9 mouse cellular contexts compared by ENCODE assay signal in genomic region chr5:35361570-35362284, GRCm38 (mm10). TPM values are rescaled to one million over a fixed set of nuclear protein-coding genes. Genes with fewer than 3 reads are reported as not detected.
DNase-seq lines count a peak whose midpoint lies in the region; ATAC-seq and TF ChIP-seq lines count a peak whose summit lies in the region.
"Had no signal": no experiment of that assay in that cellular context is flagged by ENCODE, and none has a peak within 500 bp of the region (broad histone marks: within the 10 kb centered on the region; RNA-seq: fewer than 3 reads in every experiment).

No protein-coding gene starts in this region.

- TF ChIP-seq CTCF in lung, embryonic 14.5 days (IDR thresholded peaks at IDR 0.05; ENCODE audit: low read depth): peak; percentile 100

- H3K9ac ChIP-seq in ES-E14 (ENCODE audit: insufficient read depth, low read depth, low read length, poor library complexity, severe bottlenecking): no peak overlapping the region
- H3K9ac ChIP-seq in forebrain, embryonic 15.5 days (replicated peaks): no peak overlapping the region
- H3K9ac ChIP-seq in lung, embryonic 14.5 days: no peak overlapping the region

- in situ Hi-C loops in ES-E14 (cut with MboI; ENCODE audit: low sequenced_read_pairs in 2 of 2, unreplicated experiment in 2 of 2): loop anchor here in 1 of 2 experiments (10.0 kb wide), 1 partner anchor 143 kb away; no protein-coding TSS in a partner anchor

- H3K27me3 ChIP-seq in forebrain, embryonic 15.5 days: no peaks in the 10 kb centered on the region
- 0 out of 2 replicates have a peak, but pooled peaks cover 7% of the 10 kb centered on the region for H3K27me3 ChIP-seq in lung, embryonic 14.5 days (ENCODE audit: insufficient read depth, low read length)

- peak; percentile 66 for ATAC-seq in forebrain, embryonic 15.5 days (replicated peaks)
- peak; percentile 68; the same call in 1 of the 2 replicates for ATAC-seq in lung, embryonic 14.5 days (ENCODE audit: insufficient read depth)

- H3K4me2 ChIP-seq in forebrain, embryonic 15.5 days (replicated peaks): no peak overlapping the region
- H3K4me2 ChIP-seq in lung, embryonic 14.5 days: no peak overlapping the region

- no peaks in the 10 kb centered on the region for H3K36me3 ChIP-seq in ES-E14 (ENCODE audit: control insufficient read depth, insufficient read depth, low read length, poor library complexity, severe bottlenecking)
- no peaks in the 10 kb centered on the region for H3K36me3 ChIP-seq in forebrain, embryonic 15.5 days
- no peaks in the 10 kb centered on the region for H3K36me3 ChIP-seq in lung, embryonic 14.5 days (ENCODE audit: insufficient read depth)

- peak; percentile 87 for DNase-seq in ES-E14 (ENCODE audit: low read depth, low spot score)
- peak; percentile 89 for DNase-seq in cerebellum, adult 11 months
- DNase-seq in heart, postnatal 4 days: peak; percentile 96
- DNase-seq in layer of hippocampus, adult 18-20 months (ENCODE audit: low spot score in 2 of 2): peak; percentile 88 to 98
- peak; percentile 98 for DNase-seq in lung, embryonic 14.5 days
- DNase-seq in ovary, adult 18-20 months (ENCODE audit: low spot score): peak; percentile 74
- DNase-seq in thymus, adult 18-20 months: peak; percentile 61 to 65

- H3K9me3 ChIP-seq in ES-E14 (ENCODE audit: control insufficient read depth, insufficient read depth, low read depth, low read length): no peaks in the 10 kb centered on the region
- H3K9me3 ChIP-seq in forebrain, embryonic 15.5 days: no peaks in the 10 kb centered on the region
- H3K9me3 ChIP-seq in lung, embryonic 14.5 days (ENCODE audit: low read depth, low read length): no peaks in the 10 kb centered on the region

- H3K4me1 ChIP-seq in ES-E14 (ENCODE audit: control insufficient read depth in 2 of 2, insufficient read depth in 2 of 2, low read length in 2 of 2, poor library complexity in 1 of 2): no peaks in the 10 kb centered on the region
- H3K4me1 ChIP-seq in forebrain, embryonic 15.5 days: no peaks in the 10 kb centered on the region
- 0 out of 2 replicates have a peak, but pooled peaks cover 3% of the 10 kb centered on the region for H3K4me1 ChIP-seq in lung, embryonic 14.5 days (ENCODE audit: insufficient read depth)

- 46% methylated on average over 8 of the region's 8 CpGs for WGBS in forebrain, embryonic 15.5 days
- 45% methylated on average over 8 of the region's 8 CpGs for WGBS in lung, embryonic 14.5 days

- no peak overlapping the region for H3K4me3 ChIP-seq in ES-E14 (ENCODE audit: insufficient read depth in 1 of 2, low read depth in 1 of 2, low read length in 2 of 2, poor library complexity in 1 of 2, severe bottlenecking in 1 of 2)
- no peak overlapping the region for H3K4me3 ChIP-seq in forebrain, embryonic 15.5 days
- H3K4me3 ChIP-seq in lung, embryonic 14.5 days (ENCODE audit: low read depth, low read length): no peak overlapping the region

- no peak overlapping the region for H3K27ac ChIP-seq in ES-E14 (ENCODE audit: insufficient read depth, low read depth, low read length, poor library complexity, severe bottlenecking)
- H3K27ac ChIP-seq in forebrain, embryonic 15.5 days (replicated peaks): no peak overlapping the region
- no peak overlapping the region for H3K27ac ChIP-seq in lung, embryonic 14.5 days (ENCODE audit: low read depth)
- H3K27ac ChIP-seq: macrophage had no signal

TF ChIP-seq in ES-E14, 5 proteins besides CTCF, POLR2A, EP300 and RAD21:
- TF ChIP-seq HCFC1 (IDR thresholded peaks at IDR 0.05; ENCODE audit: borderline replicate concordance, insufficient read depth, low read length): no peak
- TF ChIP-seq ZC3H11A (IDR thresholded peaks at IDR 0.05; ENCODE audit: borderline replicate concordance, low read depth, low read length): peak; percentile 83; the same call in 1 of the 2 replicates
- no peak for TF ChIP-seq CHD2 (IDR thresholded peaks at IDR 0.05; ENCODE audit: low read depth, low read length)
- no peak for TF ChIP-seq MAFK (IDR thresholded peaks at IDR 0.05; ENCODE audit: insufficient read depth, low read depth, low read length)

RNA-seq across cellular contexts. Expression of gene Hmx1, which starts 27.2 kb away (rescaled TPM):
- 0.37 and 0.76 TPM in 2 replicates for total RNA-seq in ES-E14 (2012; rRNA removed)
- polyA plus RNA-seq in forebrain, embryonic 15.5 days (2015; fragmentation: Nextera tagmentation; extraction: Ambion mirVana): not detected in 2 replicates
- total RNA-seq in heart, postnatal 4 days (2021): not detected
- total RNA-seq in layer of hippocampus, adult 18-20 months (2021): not detected
- polyA plus RNA-seq in lung, embryonic 14.5 days (2014; fragmentation: Nextera tagmentation; extraction: Ambion mirVana): not detected in 2 replicates
- polyA plus RNA-seq: macrophage had no signal
